Mouse (Mus musculus): ENCODE data around the gene Prss42. TPM values are rescaled to one million over a fixed set of nuclear protein-coding genes. Genes with fewer than 3 reads are reported as not detected.

Gene Prss42
- total and polyA plus RNA-seq, 3 experiments: not detected

DNA sequence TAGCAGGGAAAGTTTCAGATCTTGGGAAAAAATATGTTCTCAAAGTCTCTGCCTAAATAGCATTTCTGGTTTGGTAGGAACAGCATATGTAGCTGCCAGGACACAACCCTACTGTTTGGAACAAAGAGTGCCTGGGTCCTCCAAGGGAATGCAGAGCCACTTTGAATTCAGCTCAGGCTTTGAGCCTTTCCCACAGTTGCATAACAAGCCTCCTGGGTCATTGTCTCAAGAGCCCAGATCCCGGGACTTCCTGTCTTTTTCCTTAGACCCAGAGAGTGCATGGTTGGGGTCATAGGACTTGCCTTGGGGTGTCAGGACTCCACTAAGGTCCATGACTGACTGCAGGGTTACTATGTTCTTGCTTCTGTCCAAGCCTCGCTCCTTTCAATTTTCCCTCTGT lies 38.1 kb downstream of the Prss42 start:
- Histone ChIP-seq H3K79me2 (ENCODE audit: control insufficient read depth, insufficient read depth, low read length, poor library complexity) (no peaks in the 10 kb centered on the region), H3K27me3 (ENCODE audit: control insufficient read depth in 1 of 2, insufficient read depth in 2 of 2, low read length in 2 of 2) (no peaks in the 10 kb centered on the region)

GRCm38 (mm10) chr9:110840905-110841304 lies 42.9 kb downstream of the Prss42 start:
- TF ChIP-seq POLR2AphosphoS2 (IDR thresholded peaks at IDR 0.05; ENCODE audit: low read length): no peak
- TF ChIP-seq USF1 (IDR thresholded peaks at IDR 0.05; ENCODE audit: low read depth, low read length): no peak
- no peak for TF ChIP-seq EP300 (IDR thresholded peaks at IDR 0.05; ENCODE audit: low read depth in 1 of 2, low read length in 2 of 2)
- no peak for TF ChIP-seq POLR2A (IDR thresholded peaks at IDR 0.05; ENCODE audit: control insufficient read depth in 1 of 2, insufficient read depth in 1 of 2, low read depth in 1 of 2, low read length in 2 of 2, poor library complexity in 1 of 2)
- TF ChIP-seq SIN3A (IDR thresholded peaks at IDR 0.05; ENCODE audit: low read length): no peak
- TF ChIP-seq MEF2A (IDR thresholded peaks at IDR 0.05; ENCODE audit: extremely low read depth, insufficient replicate concordance, low read depth, low read length, poor library complexity, severe bottlenecking): no peak
- no peak for TF ChIP-seq ZMIZ1 (IDR thresholded peaks at IDR 0.05; ENCODE audit: low read depth, low read length)
- TF ChIP-seq SMC3 (IDR thresholded peaks at IDR 0.05; ENCODE audit: low read depth, low read length): no peak
- no peak for TF ChIP-seq GABPA (IDR thresholded peaks at IDR 0.05; ENCODE audit: low read depth, low read length)
- TF ChIP-seq HCFC1 (IDR thresholded peaks at IDR 0.05; ENCODE audit: low read depth, low read length): no peak
- TF ChIP-seq MAFK (IDR thresholded peaks at IDR 0.05; ENCODE audit: borderline replicate concordance, low read depth, low read length): no peak
- Histone ChIP-seq H3K36me3 (ENCODE audit: control insufficient read depth in 1 of 2, insufficient read depth in 2 of 2, low read length in 2 of 2) (no peaks in the 10 kb centered on the region), H3K27me3 (ENCODE audit: control insufficient read depth in 1 of 2, insufficient read depth in 2 of 2, low read length in 2 of 2) (no peaks in the 10 kb centered on the region), H3K27ac (ENCODE audit: control insufficient read depth, low read depth, low read length) (no peak overlapping the region), H3K9ac (ENCODE audit: control insufficient read depth, low read depth, low read length, poor library complexity, severe bottlenecking) (no peak overlapping the region), H3K4me3 (ENCODE audit: control insufficient read depth in 1 of 2, insufficient read depth in 1 of 2, low read depth in 2 of 2, low read length in 2 of 2) (no peak overlapping the region), H3K79me2 (ENCODE audit: control insufficient read depth, insufficient read depth, low read length, poor library complexity) (no peaks in the 10 kb centered on the region), H3K9me3 (replicated peaks; ENCODE audit: insufficient read depth, low read length) (no peaks in the 10 kb centered on the region), H3K4me1 (ENCODE audit: control insufficient read depth in 1 of 2, insufficient read depth in 2 of 2, low read length in 2 of 2) (no peaks in the 10 kb centered on the region)
- no peak for DNase-seq (ENCODE audit: low read depth, low spot score)

More for the DNA sequence above, 38.1 kb downstream of the Prss42 start:
- H3K4me3 ChIP-seq (ENCODE audit: control insufficient read depth in 1 of 2, insufficient read depth in 1 of 2, low read depth in 2 of 2, low read length in 2 of 2): no peak overlapping the region
- no peaks in the 10 kb centered on the region for H3K4me1 ChIP-seq (ENCODE audit: control insufficient read depth in 1 of 2, insufficient read depth in 2 of 2, low read length in 2 of 2)
- H3K9me3 ChIP-seq (replicated peaks; ENCODE audit: insufficient read depth, low read length): no peaks in the 10 kb centered on the region
- no peak overlapping the region for H3K9ac ChIP-seq (ENCODE audit: control insufficient read depth, low read depth, low read length, poor library complexity, severe bottlenecking)
- no peaks in the 10 kb centered on the region for H3K36me3 ChIP-seq (ENCODE audit: control insufficient read depth in 1 of 2, insufficient read depth in 2 of 2, low read length in 2 of 2)
- H3K27ac ChIP-seq (ENCODE audit: control insufficient read depth, low read depth, low read length): no peak overlapping the region
- TF ChIP-seq NELFE (IDR thresholded peaks at IDR 0.05; ENCODE audit: low read depth, low read length) (no peak), TBP (IDR thresholded peaks at IDR 0.05; ENCODE audit: low read depth, low read length) (no peak), ZNF384 (IDR thresholded peaks at IDR 0.05; ENCODE audit: low read depth, low read length) (no peak), SMC3 (IDR thresholded peaks at IDR 0.05; ENCODE audit: low read depth, low read length) (no peak), MAZ (IDR thresholded peaks at IDR 0.05; ENCODE audit: low read depth, low read length) (no peak), USF1 (IDR thresholded peaks at IDR 0.05; ENCODE audit: low read depth, low read length) (no peak), TAL1 (IDR thresholded peaks at IDR 0.05; ENCODE audit: low read length) (no peak), BHLHE40 (IDR thresholded peaks at IDR 0.05; ENCODE audit: borderline replicate concordance, low read depth, low read length) (no peak), MEF2A (IDR thresholded peaks at IDR 0.05; ENCODE audit: extremely low read depth, insufficient replicate concordance, low read depth, low read length, poor library complexity, severe bottlenecking) (no peak), MAX (IDR thresholded peaks at IDR 0.05; ENCODE audit: low read length) (no peak), POLR2AphosphoS5 (IDR thresholded peaks at IDR 0.05; ENCODE audit: borderline replicate concordance, low read depth, low read length) (no peak)
- DNase-seq (ENCODE audit: low read depth, low spot score): no peak
